Mouse (Mus musculus) C2C12 (cell line): ENCODE measurements around the gene Hs6st1.

Source experiments
- CEBPB ChIP-seq: IDR thresholded peaks from one replicate; pipeline ENCODE4 v1.6.1; 2011; ENCODE audit warnings: low read depth, mild to moderate bottlenecking, control low read depth, moderate library complexity
- CTCF ChIP-seq: IDR thresholded peaks from one replicate; pipeline ENCODE4 v1.5.1; 2011; ENCODE audit not compliant: control insufficient read depth, insufficient read depth, insufficient read length
- MYOD1 ChIP-seq: IDR thresholded peaks from one replicate; pipeline ENCODE4 v1.6.1; 2011; ENCODE audit warnings: low read depth; ENCODE audit not compliant: control insufficient read depth, insufficient read length
- USF1 ChIP-seq: IDR thresholded peaks from one replicate; pipeline ENCODE4 v1.6.1; 2011; ENCODE audit warnings: low read depth, mild to moderate bottlenecking, control low read depth, moderate library complexity

DNA sequence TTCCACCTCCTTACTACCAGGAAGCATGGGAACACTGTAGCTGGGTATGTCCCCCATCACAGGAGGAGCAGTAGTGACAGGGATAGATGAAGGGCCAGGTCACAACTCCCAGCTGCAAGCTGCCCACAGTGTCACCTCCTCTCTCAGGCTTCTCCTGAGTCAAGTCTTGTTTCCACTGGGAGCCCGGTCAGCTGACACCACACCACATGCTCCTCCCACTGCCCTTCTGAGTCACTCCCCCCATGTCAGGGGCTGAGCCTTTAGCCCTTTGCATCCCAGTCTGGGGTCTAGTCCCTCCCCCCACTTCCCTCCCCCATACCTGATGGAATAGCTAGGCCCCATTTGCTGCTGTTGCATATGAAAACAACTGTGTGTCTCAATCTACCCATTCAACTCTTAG, 21.3 kb downstream of the Hs6st1 start:
- no peak for TF ChIP-seq MYOD1
- peak; percentile 47 for TF ChIP-seq USF1
- no peak for TF ChIP-seq CTCF
- TF ChIP-seq CEBPB: no peak
